Mouse (Mus musculus) kidney, embryonic 14.5 days (tissue): Measurements from ENCODE around the gene Sorcs2. TPM values are rescaled to one million over a fixed set of nuclear protein-coding genes. Genes with fewer than 3 reads are reported as not detected.

Experiments
- ATAC-seq: fragments of 200-750 bp; cut with Nextera tagmentation; 2 replicates; pipeline ENCODE4 v1.8.0; 2017; ENCODE audit warnings: moderate number of reproducible peaks, mild to moderate bottlenecking, moderate TSS enrichment, moderate library complexity; ENCODE audit not compliant: low FRiP score, low TSS enrichment
- H3K27ac ChIP-seq: fragments of 300-500 bp; sonication (generic); 2 replicates; pipeline ENCODE4 v1.5.1; 2014; ENCODE audit warnings: low read depth, mild to moderate bottlenecking, low read length, moderate library complexity, mixed read lengths
- H3K27me3 ChIP-seq: fragments of 300-500 bp; sonication (generic); 2 replicates; pipeline ENCODE4 v1.6.1; 2014; ENCODE audit warnings: mild to moderate bottlenecking, low read length; ENCODE audit not compliant: control insufficient read depth, insufficient read depth
- H3K36me3 ChIP-seq: fragments of 300-500 bp; sonication (generic); 2 replicates; pipeline ENCODE4 v1.6.1; 2014; ENCODE audit warnings: low read length, mixed read lengths; ENCODE audit not compliant: control insufficient read depth, insufficient read depth
- H3K4me1 ChIP-seq: fragments of 300-500 bp; sonication (generic); 2 replicates; pipeline ENCODE4 v1.6.1; 2014; ENCODE audit warnings: low read length, mixed read lengths; ENCODE audit not compliant: control insufficient read depth, insufficient read depth
- H3K4me2 ChIP-seq: fragments of 300-500 bp; sonication (generic); replicated peaks from 2 replicates; pipeline ENCODE4 v1.6.1; 2014; ENCODE audit warnings: low read depth, mild to moderate bottlenecking, low read length
- H3K4me3 ChIP-seq: fragments of 300-500 bp; sonication (generic); 2 replicates; pipeline ENCODE4 v1.5.1; 2014; ENCODE audit warnings: mild to moderate bottlenecking, low read length
- H3K9ac ChIP-seq: fragments of 300-500 bp; sonication (generic); 2 replicates; pipeline ENCODE4 v1.6.1; 2014; ENCODE audit warnings: low read depth, mild to moderate bottlenecking, low read length, moderate library complexity
- H3K9me3 ChIP-seq: fragments of 300-500 bp; sonication (generic); 2 replicates; pipeline ENCODE4 v1.6.1; 2016; ENCODE audit warnings: low read length; ENCODE audit not compliant: control insufficient read depth
- WGBS: fragments of 180-500 bp; shearing (Covaris S2); extraction: QIAGEN DNeasy Blood & Tissue Kit; methylation state at CpG from one replicate; pipeline ENCODE4 v1.1.7; 2014; 5-methylcytosine and 5-hydroxymethylcytosine counted together
- polyA plus RNA-seq: library from polyadenylated mRNA; unstranded; fragments of >200 nt; fragmentation: Nextera tagmentation; extraction: Ambion mirVana; gene quantifications from 2 replicates; pipeline ENCODE4 v1.2.1, GENCODE M21; 2014

The Sorcs2 gene
- polyA plus RNA-seq, 1 experiment from 2014 or later: 10.3 TPM

DNA sequence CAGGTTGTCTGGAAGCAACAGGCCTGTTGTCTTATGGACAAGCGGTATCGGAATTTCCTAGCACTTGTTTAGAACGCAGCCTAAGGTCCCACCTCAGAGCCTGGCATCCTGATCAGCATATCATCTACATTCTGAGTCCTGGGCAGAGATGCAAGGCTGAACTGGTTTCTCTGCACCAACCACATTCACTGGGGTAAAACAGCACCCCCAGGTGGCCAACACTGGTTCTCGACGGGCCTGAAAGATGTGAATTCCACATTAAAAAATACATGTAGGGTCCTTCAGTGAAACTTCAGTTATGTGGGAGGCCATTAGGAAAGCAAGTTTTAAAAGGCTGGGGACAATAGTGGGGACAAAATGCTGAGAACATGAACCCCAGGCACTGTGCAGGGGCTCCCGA is 174.2 kb downstream of the Sorcs2 start:
- Histone ChIP-seq H3K27ac (no peak overlapping the region), H3K9ac (no peak overlapping the region)
- whole genome bisulfite sequencing: 65% methylated on average over 6 of the region's 6 CpGs

DNA sequence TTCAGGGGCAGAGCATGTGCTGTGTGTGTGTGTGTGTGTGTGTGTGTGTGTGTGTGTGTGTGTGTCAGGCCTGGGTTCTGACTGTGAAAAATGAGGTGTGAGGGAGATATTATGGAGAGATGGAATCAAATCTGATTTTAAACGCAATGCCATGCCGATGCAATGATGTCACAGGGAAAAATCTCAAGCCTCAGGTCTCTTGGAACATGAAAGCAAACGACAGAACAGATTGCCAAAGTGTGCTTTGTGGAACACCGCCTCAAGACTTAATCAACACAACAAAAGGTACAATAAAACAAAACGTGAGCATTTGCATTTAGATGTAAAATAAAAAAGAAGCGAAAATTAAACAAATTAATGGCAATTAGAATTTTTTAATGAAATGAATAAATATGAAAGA is 177.3 kb downstream of the Sorcs2 start:
- H3K4me3 ChIP-seq: no peak overlapping the region
- WGBS: 67% methylated on average over 6 of the region's 6 CpGs
- no peak overlapping the region for H3K4me2 ChIP-seq
- H3K9ac ChIP-seq: no peak overlapping the region
- H3K27ac ChIP-seq: no peak overlapping the region
- H3K36me3 ChIP-seq: no peaks in the 10 kb centered on the region
- no peaks in the 10 kb centered on the region for H3K27me3 ChIP-seq
- no peak for ATAC-seq
- no peaks in the 10 kb centered on the region for H3K9me3 ChIP-seq
- H3K4me1 ChIP-seq: no peaks in the 10 kb centered on the region

More for the DNA sequence above, 174.2 kb downstream of the Sorcs2 start:
- no peaks in the 10 kb centered on the region for H3K36me3 ChIP-seq
- no peaks in the 10 kb centered on the region for H3K4me1 ChIP-seq
- no peaks in the 10 kb centered on the region for H3K9me3 ChIP-seq
- ATAC-seq: no peak
- no peak overlapping the region for H3K4me3 ChIP-seq
- H3K27me3 ChIP-seq: no peaks in the 10 kb centered on the region
- no peak overlapping the region for H3K4me2 ChIP-seq

DNA sequence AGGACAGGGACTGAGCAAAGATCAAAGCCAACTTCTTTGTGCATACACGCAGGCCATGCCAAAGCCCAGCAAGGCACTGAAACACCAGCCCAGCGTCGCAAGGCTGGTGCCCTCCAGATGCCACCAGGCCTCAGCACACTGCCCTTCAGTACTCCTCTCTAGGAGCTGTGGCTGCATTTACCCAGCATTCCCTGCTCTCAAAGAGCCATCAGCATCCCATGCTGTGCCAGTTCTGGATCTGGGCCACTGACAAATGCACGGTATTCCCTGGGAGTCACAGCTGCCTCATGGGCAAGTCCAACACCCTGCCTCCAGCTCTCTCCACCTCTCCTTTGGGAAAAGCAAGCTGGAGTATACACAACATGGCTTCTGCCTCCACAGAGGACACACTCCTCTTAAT is 177.8 kb downstream of the Sorcs2 start:
- no peak overlapping the region for H3K27ac ChIP-seq
- H3K4me1 ChIP-seq: no peaks in the 10 kb centered on the region
- H3K4me3 ChIP-seq: no peak overlapping the region
- no peak for ATAC-seq
- no peak overlapping the region for H3K9ac ChIP-seq
- no peak overlapping the region for H3K4me2 ChIP-seq
- H3K36me3 ChIP-seq: no peaks in the 10 kb centered on the region
- 90% methylated on average over 4 of the region's 4 CpGs for WGBS
- H3K27me3 ChIP-seq: no peaks in the 10 kb centered on the region
- no peaks in the 10 kb centered on the region for H3K9me3 ChIP-seq

DNA sequence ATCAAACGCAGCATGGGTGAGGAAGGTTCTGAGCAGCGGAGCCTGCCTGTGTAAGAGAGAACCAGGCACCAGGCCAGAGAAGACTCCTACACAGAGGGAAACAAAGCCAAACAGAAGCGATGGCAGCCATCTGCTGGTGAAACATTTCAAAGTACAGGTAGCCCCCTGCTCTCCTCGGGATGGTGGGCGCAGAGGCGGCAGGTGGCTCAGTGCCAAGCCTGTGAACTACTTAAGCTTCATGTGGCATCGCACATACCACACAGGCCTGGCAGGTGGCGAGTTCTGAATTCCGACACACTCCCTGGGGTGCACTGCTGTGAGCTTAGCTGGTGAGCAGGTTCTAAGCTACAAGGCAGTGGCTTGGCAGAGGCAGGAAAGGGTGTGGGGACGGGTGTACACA is 184.6 kb downstream of the Sorcs2 start:
- Histone ChIP-seq H3K27ac (no peak overlapping the region), H3K27me3 (no peaks in the 10 kb centered on the region), H3K9ac (no peak overlapping the region), H3K9me3 (no peaks in the 10 kb centered on the region; the same call in 1 of the 2 replicates), H3K36me3 (no peaks in the 10 kb centered on the region), H3K4me3 (no peak overlapping the region), H3K4me2 (no peak overlapping the region), H3K4me1 (no peaks in the 10 kb centered on the region)
- ATAC-seq: no peak
- WGBS: 84% methylated on average over 10 of the region's 10 CpGs

DNA sequence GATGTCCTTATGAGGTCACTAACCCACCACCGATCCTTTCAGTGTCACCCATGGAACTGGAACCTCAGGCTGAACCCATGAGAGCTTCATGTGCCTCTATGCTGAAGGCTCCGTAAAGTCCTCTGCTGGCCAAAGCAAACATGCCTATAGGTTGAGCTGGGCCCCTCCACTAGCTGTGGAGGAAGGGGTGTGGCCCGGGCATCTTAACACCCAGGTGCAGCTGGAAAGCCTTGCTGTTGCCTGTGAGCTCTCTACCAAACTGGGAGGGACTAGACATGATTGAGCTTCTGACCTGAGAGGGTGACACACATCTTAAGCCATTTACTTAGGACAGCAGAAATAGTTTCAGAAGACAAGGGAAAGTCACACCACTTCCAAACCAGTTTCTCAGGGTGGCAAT is 189.1 kb downstream of the Sorcs2 start:
- no peak overlapping the region for H3K9ac ChIP-seq
- H3K4me3 ChIP-seq: no peak overlapping the region
- no peak overlapping the region for H3K27ac ChIP-seq
- no peaks in the 10 kb centered on the region for H3K36me3 ChIP-seq
- H3K4me2 ChIP-seq: no peak overlapping the region
- no peak for ATAC-seq
- no peaks in the 10 kb centered on the region for H3K4me1 ChIP-seq
- H3K9me3 ChIP-seq: no peaks in the 10 kb centered on the region
- 76% methylated on average over 3 of the region's 3 CpGs for WGBS
- no peaks in the 10 kb centered on the region for H3K27me3 ChIP-seq

DNA sequence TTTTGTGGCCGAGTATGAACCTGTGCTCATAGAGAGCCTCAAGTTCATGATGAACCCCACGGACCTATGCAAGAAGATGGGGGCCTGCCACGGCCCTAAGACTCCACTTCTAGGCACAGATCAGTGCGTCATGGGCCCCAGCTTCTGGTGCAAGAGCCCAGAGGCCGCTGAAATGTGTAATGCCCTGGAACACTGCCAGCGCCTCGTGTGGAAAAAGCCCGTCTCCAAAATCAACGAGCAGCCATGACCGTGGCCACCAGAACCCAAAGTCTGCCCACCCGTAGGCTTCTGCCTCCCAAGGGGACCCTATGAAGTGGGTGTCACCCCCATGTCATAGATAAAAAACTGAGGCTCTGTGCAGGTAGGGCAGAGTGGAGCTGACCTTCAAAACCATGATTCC is 192.5 kb downstream of the Sorcs2 start:
- WGBS: 86% methylated on average over 11 of the region's 11 CpGs
- Histone ChIP-seq H3K36me3 (no peaks in the 10 kb centered on the region), H3K4me2 (no peak overlapping the region), H3K27me3 (no peaks in the 10 kb centered on the region), H3K4me3 (no peak overlapping the region), H3K27ac (no peak overlapping the region), H3K9ac (no peak overlapping the region), H3K4me1 (no peaks in the 10 kb centered on the region), H3K9me3 (no peaks in the 10 kb centered on the region)
- no peak for ATAC-seq

DNA sequence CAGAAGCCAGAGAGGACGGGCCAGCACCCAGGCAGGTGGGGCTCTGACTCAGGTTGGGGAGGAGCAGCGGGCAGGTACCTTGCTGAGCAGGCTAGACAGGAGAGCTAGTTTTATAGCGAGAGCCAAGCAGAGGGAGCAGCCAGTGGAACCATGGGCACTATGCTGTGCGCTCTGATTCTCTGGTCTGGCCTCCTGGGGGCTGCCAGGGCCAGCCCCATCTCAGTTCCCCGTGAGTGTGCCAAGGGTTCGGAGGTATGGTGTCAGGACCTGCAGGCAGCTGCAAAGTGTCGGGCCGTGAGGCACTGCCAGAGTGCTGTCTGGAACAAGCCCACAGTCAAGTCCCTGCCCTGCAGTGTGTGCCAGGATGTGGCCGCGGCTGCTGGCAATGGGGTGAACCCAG is 194.0 kb downstream of the Sorcs2 start, which contains the start of gene Psapl1:
TSS of gene Psapl1 (plus strand) at position 106 of the 400 bp plus-strand sequence.
- Histone ChIP-seq H3K4me3 (no peak within 1 kb of the TSS), H3K27me3 (no peaks in the 10 kb centered on the region), H3K4me1 (no peaks in the 10 kb centered on the region), H3K9ac (no peak within 1 kb of the TSS), H3K36me3 (no peaks in the 10 kb centered on the region), H3K4me2 (no peak within 1 kb of the TSS), H3K9me3 (no peaks in the 10 kb centered on the region), H3K27ac (no peak within 1 kb of the TSS)
- WGBS: 86% methylated on average over 10 of the region's 10 CpGs
- ATAC-seq: no peak

DNA sequence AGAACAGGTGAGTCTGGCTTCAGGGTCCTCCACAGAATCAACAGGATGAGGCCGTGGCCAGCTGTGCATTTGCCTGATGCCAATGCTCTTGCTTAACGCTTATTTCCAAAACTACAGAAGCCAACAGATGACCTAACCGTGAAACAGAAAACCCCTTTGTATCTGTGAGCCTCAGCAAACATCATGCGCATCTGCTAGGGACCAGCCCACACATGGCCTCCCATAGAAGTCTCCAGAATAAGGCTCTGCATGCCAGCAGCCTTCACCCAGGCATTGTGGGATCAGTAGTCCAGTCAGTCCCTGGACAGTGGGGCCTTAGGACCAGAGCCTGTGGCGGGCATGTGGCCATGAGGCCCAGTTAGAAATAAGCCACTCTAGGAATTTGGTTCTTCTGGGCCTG is 194.5 kb downstream of the Sorcs2 start:
- Histone ChIP-seq H3K4me2 (no peak overlapping the region), H3K36me3 (no peaks in the 10 kb centered on the region), H3K4me1 (no peaks in the 10 kb centered on the region), H3K9ac (no peak overlapping the region), H3K27me3 (no peaks in the 10 kb centered on the region), H3K9me3 (no peaks in the 10 kb centered on the region), H3K4me3 (no peak overlapping the region), H3K27ac (no peak overlapping the region)
- 91% methylated on average over 5 of the region's 5 CpGs for WGBS
- no peak for ATAC-seq

DNA sequence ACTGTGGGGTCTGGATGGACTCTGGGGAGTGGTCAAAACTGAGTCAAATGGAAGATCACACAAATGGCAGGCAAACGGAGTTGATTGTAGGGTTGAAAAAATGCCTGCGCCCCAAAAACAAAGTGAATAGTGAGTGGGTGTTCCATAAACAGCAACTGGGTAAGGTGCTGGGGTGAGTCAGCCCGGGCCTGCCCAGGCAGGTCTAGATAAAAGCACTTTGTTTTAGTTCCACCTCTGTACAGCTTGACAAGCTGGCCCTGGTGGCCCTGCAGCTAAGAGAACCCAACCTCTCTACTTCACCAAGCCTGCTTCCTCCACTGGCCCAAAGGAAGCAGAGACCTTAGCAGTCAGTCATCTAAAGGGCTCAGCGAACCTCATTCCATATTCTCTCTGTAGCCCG is 195.2 kb downstream of the Sorcs2 start:
- H3K27me3 ChIP-seq: no peaks in the 10 kb centered on the region
- no peak overlapping the region for H3K4me2 ChIP-seq
- H3K27ac ChIP-seq: no peak overlapping the region
- H3K4me3 ChIP-seq: no peak overlapping the region
- no peaks in the 10 kb centered on the region for H3K4me1 ChIP-seq
- H3K36me3 ChIP-seq: no peaks in the 10 kb centered on the region
- no peak overlapping the region for H3K9ac ChIP-seq
- no peaks in the 10 kb centered on the region for H3K9me3 ChIP-seq
- no peak for ATAC-seq
- WGBS: 87% methylated on average over 5 of the region's 5 CpGs

DNA sequence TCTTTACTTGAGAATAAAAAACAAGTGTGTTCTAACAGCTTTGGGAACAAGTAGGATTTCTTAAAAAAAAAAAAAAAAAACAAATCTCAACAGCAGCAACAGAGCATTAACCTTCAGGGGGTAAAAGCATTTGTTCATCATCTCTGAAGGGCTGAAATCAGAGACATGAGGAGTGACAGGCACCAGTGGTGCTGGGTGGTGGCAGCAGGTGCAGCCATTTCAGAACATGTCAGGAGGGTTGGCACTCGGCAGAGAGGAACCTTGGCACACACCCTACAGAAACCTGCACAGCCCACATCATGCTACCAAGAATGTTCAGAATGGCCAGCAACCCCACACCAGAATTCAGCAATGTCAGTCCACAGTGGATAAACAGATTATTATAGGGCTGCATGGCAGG is 198.4 kb downstream of the Sorcs2 start:
- WGBS: 96% methylated on average over 1 of the region's 1 CpGs
- H3K9me3 ChIP-seq: no peaks in the 10 kb centered on the region
- H3K4me1 ChIP-seq: no peaks in the 10 kb centered on the region
- H3K27me3 ChIP-seq: no peaks in the 10 kb centered on the region
- H3K27ac ChIP-seq: no peak overlapping the region
- no peak overlapping the region for H3K4me3 ChIP-seq
- no peak for ATAC-seq
- H3K4me2 ChIP-seq: no peak overlapping the region
- no peaks in the 10 kb centered on the region for H3K36me3 ChIP-seq
- no peak overlapping the region for H3K9ac ChIP-seq
